Mouse (Mus musculus) urinary bladder, postnatal 4 days (tissue): ENCODE results near the gene Gm10378.
"Not testable (repeated sequence)": the region's sequence is repeated elsewhere in the genome, so short reads cannot be mapped to it uniquely, and the experiment has no call there.

Source experiments
- DNase-seq, 2 experiments: peaks; one replicate each; pipeline ENCODE4 v3.0.0; 2021 to 2022; ENCODE audit warnings: low spot score in 2 of 2

The Gm10378 gene

DNA sequence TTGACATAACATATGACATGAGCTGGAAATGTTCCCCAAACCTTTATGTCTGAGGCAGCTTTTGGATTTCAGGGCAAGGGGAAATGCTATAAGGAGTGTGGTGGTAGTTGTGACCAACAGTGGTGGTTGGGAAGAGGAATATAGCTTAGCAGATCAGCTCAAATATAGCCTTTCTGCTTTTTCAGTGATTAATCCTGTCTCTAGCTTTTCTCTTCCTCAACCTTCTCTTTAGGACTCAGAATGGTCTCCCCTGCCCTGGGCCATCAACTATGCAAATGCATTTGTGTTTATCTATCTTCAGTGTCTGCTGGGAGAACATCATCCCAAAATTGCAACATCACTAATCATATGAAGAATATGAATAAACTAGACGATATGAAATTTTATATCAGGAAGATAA lies at the start of gene Gm10378:
Gm10378 (plus strand) TSS at position 301 of the 400 bp plus-strand sequence.
- not testable (repeated sequence) for DNase-seq

DNA sequence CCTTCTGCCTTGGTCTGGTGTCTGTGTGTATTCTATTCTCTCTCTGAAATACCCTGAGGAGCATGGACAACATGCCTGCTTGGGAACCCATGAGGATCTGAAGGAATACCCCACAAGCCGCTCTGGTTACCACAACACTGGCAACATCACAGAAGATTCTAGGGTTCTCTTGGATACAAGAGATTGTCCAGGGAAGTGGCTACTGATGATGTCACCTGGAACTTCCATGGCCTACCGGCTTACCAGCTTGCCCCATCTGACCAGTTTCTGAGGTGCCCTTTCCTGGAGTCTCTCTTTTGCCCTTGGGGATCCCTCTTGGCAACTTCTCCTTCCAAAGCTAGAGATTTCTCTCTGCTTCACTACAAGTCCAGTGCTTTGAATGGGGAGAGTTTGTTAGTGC lies 13.9 kb upstream of the Gm10378 start, which contains the start of gene Gm3633:
Gm3633 (minus strand) TSS at position 101 of the 400 bp plus-strand sequence.
- not testable (repeated sequence) for DNase-seq
